Mouse (Mus musculus): ENCODE results near the gene Taf1b.
A peak's percentile ranks its signal among the peaks of the same experiment; 100 is the strongest.

Gene Taf1b

GRCm38 (mm10) chr12:24603266-24603665 is 105.1 kb downstream of the Taf1b start:
- DNase-seq (ENCODE audit: low spot score in 2 of 2): peak in 1 of 2 experiments; percentile 67

GRCm38 (mm10) chr12:24606166-24606565 is 108.0 kb downstream of the Taf1b start:
- DNase-seq (ENCODE audit: low spot score in 2 of 2): no peak
